Mouse (Mus musculus) MEL (cell line): ENCODE measurements around the gene Fam161a. TPM values are rescaled to one million over a fixed set of nuclear protein-coding genes. Genes with fewer than 3 reads are reported as not detected.

Experiments
- DNase-seq: peaks from one replicate; pipeline ENCODE4 v3.0.0; 2011; ENCODE audit warnings: low read depth, low spot score
- H3K27ac ChIP-seq: 2 replicates; pipeline ENCODE4 v1.5.1; 2012; ENCODE audit warnings: low read depth, mild to moderate bottlenecking, control low read depth, low read length, moderate library complexity; ENCODE audit not compliant: control insufficient read depth
- H3K27me3 ChIP-seq, 2 experiments: fragments of 150-350 bp in 1 of 2; sonication (generic) in 1 of 2; 2 replicates each; pipeline ENCODE4 v1.6.1; 2012; ENCODE audit warnings: low read length in 2 of 2, mild to moderate bottlenecking in 2 of 2, improper control_type of control experiment in 1 of 2, moderate library complexity in 1 of 2; ENCODE audit not compliant: insufficient read depth in 2 of 2, control insufficient read depth in 1 of 2
- H3K36me3 ChIP-seq, 2 experiments: 2 replicates each; pipeline ENCODE4 v1.6.1; 2012 to 2014; ENCODE audit warnings: low read length in 2 of 2, improper control_type of control experiment in 1 of 2, inconsistent platforms in 1 of 2, mild to moderate bottlenecking in 1 of 2; ENCODE audit not compliant: insufficient read depth in 2 of 2, control insufficient read depth in 1 of 2
- H3K4me1 ChIP-seq, 2 experiments: fragments of 150-350 bp in 1 of 2; sonication (generic) in 1 of 2; 2 replicates each; pipeline ENCODE4 v1.6.1; 2012; ENCODE audit warnings: low read length in 2 of 2, improper control_type of control experiment in 1 of 2, mild to moderate bottlenecking in 1 of 2; ENCODE audit not compliant: insufficient read depth in 2 of 2, control insufficient read depth in 1 of 2
- H3K4me3 ChIP-seq, 2 experiments: fragments of 150-350 bp in 1 of 2; sonication (generic) in 1 of 2; 2 replicates each; pipeline ENCODE4 v1.5.1; 2012; ENCODE audit warnings: low read depth in 2 of 2, low read length in 2 of 2, mild to moderate bottlenecking in 2 of 2, moderate library complexity in 2 of 2, control low read depth in 1 of 2, improper control_type of control experiment in 1 of 2; ENCODE audit not compliant: control insufficient read depth in 1 of 2, insufficient read depth in 1 of 2
- H3K79me2 ChIP-seq: 2 replicates; pipeline ENCODE4 v1.6.1; 2012; ENCODE audit warnings: mild to moderate bottlenecking, low read length, moderate library complexity; ENCODE audit not compliant: control insufficient read depth, poor library complexity, insufficient read depth
- H3K9ac ChIP-seq: 2 replicates; pipeline ENCODE4 v1.6.1; 2012; ENCODE audit warnings: low read depth, mild to moderate bottlenecking, control low read depth, low read length, moderate library complexity; ENCODE audit not compliant: control insufficient read depth, poor library complexity, severe bottlenecking
- H3K9me3 ChIP-seq: fragments of 150-350 bp; sonication (generic); replicated peaks from 2 replicates; pipeline ENCODE4 v1.6.1; 2012; ENCODE audit warnings: mild to moderate bottlenecking, low read length, improper control_type of control experiment, moderate library complexity; ENCODE audit not compliant: insufficient read depth
- BHLHE40 ChIP-seq: IDR thresholded peaks from 2 replicates; pipeline ENCODE4 v1.6.1; 2012; ENCODE audit warnings: low read depth, mild to moderate bottlenecking, inconsistent platforms, low read length, improper control_type of control experiment, borderline replicate concordance
- CHD1 ChIP-seq: IDR thresholded peaks from 2 replicates; pipeline ENCODE4 v1.6.1; 2012; ENCODE audit warnings: low read depth, mild to moderate bottlenecking, inconsistent platforms, low read length, improper control_type of control experiment
- E2F4 ChIP-seq: IDR thresholded peaks from 2 replicates; pipeline ENCODE4 v1.6.1; 2011; ENCODE audit warnings: low read depth, low read length, improper control_type of control experiment, borderline replicate concordance
- EP300 ChIP-seq, 2 experiments: IDR thresholded peaks; 2 replicates each; pipeline ENCODE4 v1.6.1; 2011; ENCODE audit warnings: improper control_type of control experiment in 2 of 2, low read length in 2 of 2, low read depth in 1 of 2, mild to moderate bottlenecking in 1 of 2
- ETS1 ChIP-seq: IDR thresholded peaks from 2 replicates; pipeline ENCODE4 v1.6.1; 2012; ENCODE audit warnings: low read depth, mild to moderate bottlenecking, inconsistent platforms, low read length, improper control_type of control experiment, moderate library complexity
- GABPA ChIP-seq: IDR thresholded peaks from 2 replicates; pipeline ENCODE4 v1.6.1; 2012; ENCODE audit warnings: low read depth, mild to moderate bottlenecking, inconsistent platforms, low read length, improper control_type of control experiment, moderate library complexity
- GATA1 ChIP-seq: IDR thresholded peaks from 2 replicates; pipeline ENCODE4 v1.6.1; 2011; ENCODE audit warnings: low read depth, low read length, improper control_type of control experiment
- HCFC1 ChIP-seq: IDR thresholded peaks from 2 replicates; pipeline ENCODE4 v1.6.1; 2012; ENCODE audit warnings: low read depth, mild to moderate bottlenecking, inconsistent platforms, low read length, improper control_type of control experiment, moderate library complexity
- JUND ChIP-seq: IDR thresholded peaks from 2 replicates; pipeline ENCODE4 v1.6.1; 2011; ENCODE audit warnings: low read depth, mild to moderate bottlenecking, improper control_type of control experiment, low read length
- MAFK ChIP-seq: IDR thresholded peaks from 2 replicates; pipeline ENCODE4 v1.6.1; 2011; ENCODE audit warnings: low read depth, mild to moderate bottlenecking, low read length, improper control_type of control experiment, borderline replicate concordance
- MAX ChIP-seq: IDR thresholded peaks from 2 replicates; pipeline ENCODE4 v1.6.1; 2011; ENCODE audit warnings: low read length, improper control_type of control experiment
- MAZ ChIP-seq: IDR thresholded peaks from 2 replicates; pipeline ENCODE4 v1.6.1; 2012; ENCODE audit warnings: low read depth, mild to moderate bottlenecking, inconsistent platforms, low read length, improper control_type of control experiment
- MYC ChIP-seq: IDR thresholded peaks from 2 replicates; pipeline ENCODE4 v1.6.1; 2011; ENCODE audit warnings: low read depth, mild to moderate bottlenecking, low read length, improper control_type of control experiment, moderate library complexity
- NELFE ChIP-seq: IDR thresholded peaks from 2 replicates; pipeline ENCODE4 v1.6.1; 2011; ENCODE audit warnings: low read depth, low read length, improper control_type of control experiment
- NRF1 ChIP-seq: IDR thresholded peaks from 2 replicates; pipeline ENCODE4 v1.6.1; 2014; ENCODE audit warnings: low read depth, mild to moderate bottlenecking, inconsistent platforms, low read length, improper control_type of control experiment, moderate library complexity; ENCODE audit not compliant: poor library complexity, insufficient read depth, severe bottlenecking
- POLR2AphosphoS5 ChIP-seq: IDR thresholded peaks from 2 replicates; pipeline ENCODE4 v1.6.1; 2012; ENCODE audit warnings: low read depth, borderline replicate concordance, mild to moderate bottlenecking, inconsistent platforms, low read length, moderate library complexity, mixed read lengths
- RCOR1 ChIP-seq: IDR thresholded peaks from 2 replicates; pipeline ENCODE4 v1.6.1; 2012; ENCODE audit warnings: low read depth, mild to moderate bottlenecking, inconsistent platforms, low read length, improper control_type of control experiment
- SIN3A ChIP-seq: IDR thresholded peaks from 2 replicates; pipeline ENCODE4 v1.6.1; 2012; ENCODE audit warnings: low read length, improper control_type of control experiment, inconsistent platforms
- UBTF ChIP-seq: IDR thresholded peaks from 2 replicates; pipeline ENCODE4 v1.6.1; 2012; ENCODE audit warnings: low read depth, mild to moderate bottlenecking, inconsistent platforms, low read length, improper control_type of control experiment, moderate library complexity, borderline replicate concordance; ENCODE audit not compliant: insufficient read depth
- ZC3H11A ChIP-seq: IDR thresholded peaks from 2 replicates; pipeline ENCODE4 v1.6.1; 2012; ENCODE audit warnings: low read depth, mild to moderate bottlenecking, inconsistent platforms, low read length, improper control_type of control experiment
- polyA plus RNA-seq, 2 experiments: library from polyadenylated mRNA; stranded (reverse) in 1 of 2; unstranded in 1 of 2; fragments of >175 nt in 1 of 2; fragments of >200 nt in 1 of 2; gene quantifications; 2 replicates each; pipeline versions ENCODE4 v1.2.1 to v1.2.4; 2012; ENCODE audit warnings: low replicate concordance in 2 of 2, low read depth in 1 of 2; ENCODE audit not compliant: insufficient read length in 2 of 2, insufficient read depth in 1 of 2, missing spikeins in 1 of 2
- total RNA-seq: library from RNA; depleted of rRNA; stranded (reverse); fragments of 300-350 nt; gene quantifications from 2 replicates; pipeline ENCODE4 v1.2.3, GENCODE M21; 2012

Fam161a gene
- total and polyA plus RNA-seq, 3 experiments = 0.27 to 1.0 TPM; not detected in 1

- H3K79me2 ChIP-seq = peaks cover 27% of the 10 kb centered on the region
- H3K4me3 ChIP-seq = no peak overlapping the region
- H3K27ac ChIP-seq = no peak overlapping the region; the same call in 1 of the 2 replicates
- TF ChIP-seq ETS1 (no peak), NELFE (no peak), GABPA (no peak), MAX (no peak), EP300 (IDR thresholded peaks at IDR 0.05; ENCODE audit: low read depth in 1 of 2, low read length in 2 of 2) (no peak), NRF1 (no peak), HCFC1 (no peak), ZC3H11A (no peak), E2F4 (no peak), MAFK (no peak), SIN3A (no peak), JUND (no peak), MYC (no peak), RCOR1 (no peak), POLR2AphosphoS5 (no peak), BHLHE40 (no peak), CHD1 (no peak), UBTF (no peak), MAZ (no peak), GATA1 (no peak)
- H3K9me3 ChIP-seq = no peaks in the 10 kb centered on the region
- peaks cover 0 to 6% of the 10 kb centered on the region in 2 experiments; a peak in 3 of 4 replicates for H3K36me3 ChIP-seq
- DNase-seq = no peak
- H3K9ac ChIP-seq = no peak overlapping the region
- no peaks in the 10 kb centered on the region for H3K27me3 ChIP-seq
- H3K4me1 ChIP-seq = peaks cover 0 to 6% of the 10 kb centered on the region in 2 experiments; a peak in 2 of 4 replicates
Measured at GRCm38 (mm10) chr11:22970546-22970945, 36.8 kb upstream of the Fam161a start.
